Mouse (Mus musculus): ENCODE measurements around the gene Krt33a.

The Krt33a gene

GRCm38 (mm10) chr11:99986180-99986647 lies 29.8 kb downstream of the Krt33a start, which contains the start of gene Krtap16-1:
Gene Krtap16-1 (minus strand): TSS chr11:99986597.
- no peak for ATAC-seq (ENCODE audit: low TSS enrichment)

- peak; percentile 88 for ATAC-seq (ENCODE audit: low TSS enrichment)
Measured at GRCm38 (mm10) chr11:99985291-99986092, 30.5 kb downstream of the Krt33a start.

GRCm38 (mm10) chr11:99983442-99983841 lies 32.6 kb downstream of the Krt33a start:
- ATAC-seq (ENCODE audit: low TSS enrichment) = no peak

GRCm38 (mm10) chr11:99982731-99983130 lies 33.3 kb downstream of the Krt33a start:
- no peak for ATAC-seq (ENCODE audit: low TSS enrichment)

GRCm38 (mm10) chr11:99978953-99979352 lies 37.1 kb downstream of the Krt33a start, which contains the start of gene Krtap29-1:
Gene Krtap29-1 (minus strand): TSS chr11:99979053.
- ATAC-seq (ENCODE audit: low TSS enrichment) = no peak

- ATAC-seq (ENCODE audit: low TSS enrichment) = no peak
Measured at GRCm38 (mm10) chr11:99965961-99966360, 50.1 kb downstream of the Krt33a start.

GRCm38 (mm10) chr11:99964213-99964612 lies 51.8 kb downstream of the Krt33a start:
- ATAC-seq (ENCODE audit: low TSS enrichment) = no peak

Measured in frontal cortex, adult (tissue).